Mouse (Mus musculus) erythroblast, embryonic 14.5 days (primary cell): ENCODE measurements around the gene Spon2.

Source experiments
- GATA1 ChIP-seq: IDR thresholded peaks from 2 replicates; pipeline ENCODE4 v1.6.1; 2012; ENCODE audit warnings: low read length, inconsistent platforms, mixed read lengths
- TAL1 ChIP-seq: IDR thresholded peaks from 3 replicates; pipeline ENCODE4 v1.6.1; 2012; ENCODE audit warnings: low read length, inconsistent platforms, mixed read lengths

GRCm38 (mm10) chr5:33230285-33230684, 12.0 kb upstream of the Spon2 start:
- TF ChIP-seq TAL1 (no peak), GATA1 (no peak)
